Mouse (Mus musculus) layer of hippocampus, adult 2 months (tissue): ENCODE results near the gene Rapgef5. TPM values are rescaled to one million over a fixed set of nuclear protein-coding genes. Genes with fewer than 3 reads are reported as not detected.
A peak's percentile ranks its signal among the peaks of the same experiment; 100 is the strongest.
"Not testable (repeated sequence)": the region's sequence is repeated elsewhere in the genome, so short reads cannot be mapped to it uniquely, and the experiment has no call there.

Experiments used
- DNase-seq, 2 experiments: peaks; one replicate each; pipeline ENCODE4 v3.0.0; 2022; ENCODE audit warnings: low spot score in 2 of 2
- H3K27ac ChIP-seq: fragments of 200-600 bp; 2 replicates; pipeline ENCODE4 v1.8.1; 2022
- H3K4me3 ChIP-seq: fragments of 200-600 bp; 2 replicates; pipeline ENCODE4 v1.8.1; 2022; ENCODE audit warnings: mild to moderate bottlenecking
- CTCF ChIP-seq: fragments of 200-600 bp; conservative IDR thresholded peaks from 2 replicates; pipeline ENCODE4 v1.8.1; 2022; ENCODE audit warnings: antibody characterized with exemption, mild to moderate bottlenecking, moderate library complexity
- total RNA-seq, 2 experiments: library from RNA; stranded (reverse); gene quantifications; 2 replicates each; pipeline ENCODE4 v1.2.3; 2021

Rapgef5 gene
- total RNA-seq, 2 experiments from 2014 or later, result 202 to 211 TPM

GRCm38 (mm10) chr12:117795303-117795702 is 279.0 kb downstream of the Rapgef5 start:
- no peak for DNase-seq
- no peak for TF ChIP-seq CTCF
- H3K27ac ChIP-seq, result no peak overlapping the region
- H3K4me3 ChIP-seq, result no peak overlapping the region

GRCm38 (mm10) chr12:117803989-117804388 is 287.7 kb downstream of the Rapgef5 start, which contains the start of gene Cdca7l:
Gene Cdca7l (plus strand): TSS chr12:117804289.
- H3K27ac ChIP-seq, result peak within 1 kb of the TSS; percentile 85
- DNase-seq, H3K4me3 ChIP-seq: not testable (repeated sequence)

GRCm38 (mm10) chr12:117805576-117805975 is 289.3 kb downstream of the Rapgef5 start:
- no peak for TF ChIP-seq CTCF
- no peak for DNase-seq
- no peak overlapping the region for H3K4me3 ChIP-seq
- peak overlapping the region; percentile 85 for H3K27ac ChIP-seq

GRCm38 (mm10) chr12:117806007-117806451 is 289.8 kb downstream of the Rapgef5 start:
- peak overlapping the region; percentile 85 for H3K27ac ChIP-seq
- DNase-seq, result no peak
- TF ChIP-seq CTCF, result no peak
- peak overlapping the region; percentile 40 for H3K4me3 ChIP-seq

GRCm38 (mm10) chr12:117806470-117806869 is 290.2 kb downstream of the Rapgef5 start:
- no peak for TF ChIP-seq CTCF
- peak overlapping the region; percentile 40 for H3K4me3 ChIP-seq
- H3K27ac ChIP-seq, result peak overlapping the region; percentile 85
- peak in 1 of 2 experiments; percentile 37 for DNase-seq

GRCm38 (mm10) chr12:117807637-117808036 is 291.4 kb downstream of the Rapgef5 start:
- H3K4me3 ChIP-seq, result no peak overlapping the region
- no peak for TF ChIP-seq CTCF
- peak overlapping the region; percentile 85; the same call in 1 of the 2 replicates for H3K27ac ChIP-seq
- no peak for DNase-seq

GRCm38 (mm10) chr12:117808355-117809326 is 292.4 kb downstream of the Rapgef5 start:
- no peak for DNase-seq
- H3K27ac ChIP-seq, result no peak overlapping the region; the same call in 1 of the 2 replicates
- TF ChIP-seq CTCF, result no peak
- no peak overlapping the region for H3K4me3 ChIP-seq
